Mouse (Mus musculus) testis, adult 2 months (tissue): ENCODE measurements around the gene Rims4. TPM values are rescaled to one million over a fixed set of nuclear protein-coding genes. Genes with fewer than 3 reads are reported as not detected.

ENCODE experiments used
- H3K27ac ChIP-seq: fragments of 200-500 bp; 2 replicates; pipeline ENCODE4 v1.5.1; 2012; ENCODE audit warnings: low read depth, low read length; ENCODE audit not compliant: control insufficient read depth, insufficient read depth
- H3K27me3 ChIP-seq: fragments of 200-500 bp; 2 replicates; pipeline ENCODE4 v1.6.1; 2012; ENCODE audit warnings: mild to moderate bottlenecking, low read length, moderate library complexity; ENCODE audit not compliant: control insufficient read depth, insufficient read depth
- H3K36me3 ChIP-seq: fragments of 200-500 bp; 2 replicates; pipeline ENCODE4 v1.6.1; 2012; ENCODE audit warnings: mild to moderate bottlenecking, low read length; ENCODE audit not compliant: control insufficient read depth, insufficient read depth
- H3K4me1 ChIP-seq: fragments of 200-500 bp; 2 replicates; pipeline ENCODE4 v1.6.1; 2012; ENCODE audit warnings: low read length; ENCODE audit not compliant: control insufficient read depth, insufficient read depth
- H3K4me3 ChIP-seq: fragments of 200-500 bp; 2 replicates; pipeline ENCODE4 v1.5.1; 2012; ENCODE audit warnings: low read depth, mild to moderate bottlenecking, low read length, moderate library complexity, mixed read lengths; ENCODE audit not compliant: control insufficient read depth
- CTCF ChIP-seq: fragments of 200-500 bp; IDR thresholded peaks from 2 replicates; pipeline ENCODE4 v1.5.1; 2012; ENCODE audit warnings: low read depth, mild to moderate bottlenecking, inconsistent platforms, low read length, moderate library complexity; ENCODE audit not compliant: control insufficient read depth, insufficient read depth, insufficient replicate concordance
- POLR2A ChIP-seq: fragments of 200-500 bp; IDR thresholded peaks from 2 replicates; pipeline ENCODE4 v1.6.1; 2012; ENCODE audit warnings: low read depth, mild to moderate bottlenecking, inconsistent platforms, low read length, moderate library complexity; ENCODE audit not compliant: control insufficient read depth
- polyA plus RNA-seq: library from polyadenylated mRNA; depleted of rRNA; stranded (reverse); fragments of >200 nt; gene quantifications from 2 replicates; pipeline ENCODE4 v1.2.3, GENCODE M21; 2012; rRNA removed

Rims4 gene
- polyA plus RNA-seq, 1 experiment, result 1.5 TPM

GRCm38 (mm10) chr2:163813077-163813476, 105.4 kb downstream of the Rims4 start:
- TF ChIP-seq POLR2A, result no peak
- no peak for TF ChIP-seq CTCF
- Histone ChIP-seq H3K4me1 (no peaks in the 10 kb centered on the region), H3K27me3 (no peaks in the 10 kb centered on the region), H3K36me3 (no peaks in the 10 kb centered on the region), H3K27ac (no peak overlapping the region), H3K4me3 (no peak overlapping the region)

Other genes with a start within 250 kb of the Rims4 start
- 2.9 and 4.8 TPM in 2 replicates for gene Ada, start 168.4 kb downstream of the Rims4 start, polyA plus RNA-seq
- 4.9 and 5.1 TPM in 2 replicates for gene Ccn5, start 97.8 kb downstream of the Rims4 start, polyA plus RNA-seq
- gene Kcnk15, start 65.0 kb downstream of the Rims4 start, polyA plus RNA-seq, result not detected in 2 replicates
- gene Ywhab, start 76.3 kb upstream of the Rims4 start, polyA plus RNA-seq, result 14.1 and 15.7 TPM in 2 replicates
- gene Pabpc1l, start 106.8 kb upstream of the Rims4 start, polyA plus RNA-seq, result 10.6 and 10.7 TPM in 2 replicates
- 14.7 and 14.8 TPM in 2 replicates for gene Stk4, start 151.6 kb upstream of the Rims4 start, polyA plus RNA-seq
- gene Tomm34, start 152.5 kb upstream of the Rims4 start, polyA plus RNA-seq, result 44.1 and 48.8 TPM in 2 replicates